Mouse (Mus musculus) megakaryocyte progenitor cell, adult 5-6 weeks (primary cell): ENCODE data around the gene Nup153. TPM values are rescaled to one million over a fixed set of nuclear protein-coding genes. Genes with fewer than 3 reads are reported as not detected.

Experiments
- ATAC-seq: replicated peaks from 2 replicates; pipeline ENCODE4 v1.8.0; 2016; ENCODE audit warnings: mild to moderate bottlenecking, moderate TSS enrichment, inconsistent platforms; ENCODE audit not compliant: poor library complexity
- total RNA-seq, 2 experiments: library from RNA; stranded (forward) in 1 of 2; stranded (reverse) in 1 of 2; fragments of 157-497, 149-512 nt in 1 of 2; fragments of 200-1000 nt in 1 of 2; gene quantifications; 2 replicates each; pipeline versions ENCODE4 v1.2.3 to v1.2.4; 2015 to 2017

Nup153 gene
- 96.9 and 126 TPM in 2 replicates for total RNA-seq (2015)
- 67.7 and 72.3 TPM in 2 replicates for total RNA-seq (2017)

DNA sequence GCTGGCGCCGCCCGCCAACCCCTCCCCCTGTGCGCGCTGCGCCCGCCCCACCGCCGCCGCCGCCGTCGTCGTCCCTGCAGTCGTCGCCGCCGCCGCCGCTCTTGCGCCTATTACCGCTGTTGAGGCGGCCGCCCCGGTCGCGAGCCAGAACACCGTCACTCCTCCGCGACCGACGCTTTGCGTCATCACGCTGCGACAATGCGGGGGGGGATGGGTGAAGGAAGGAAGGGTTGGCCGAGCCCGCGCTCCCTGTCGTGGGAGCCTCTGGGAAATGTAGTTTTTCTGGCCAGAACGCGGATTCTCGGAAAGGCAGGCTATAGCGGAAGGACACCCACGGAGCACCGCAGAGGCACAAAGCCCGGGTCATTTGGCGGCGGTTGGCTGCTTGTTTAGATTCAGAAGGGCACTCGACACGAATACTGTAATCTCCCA is at the start of gene Nup153:
TSS of gene Nup153 (minus strand) at position 104 of the 432 bp plus-strand sequence.
- ATAC-seq: peak; percentile 89

DNA sequence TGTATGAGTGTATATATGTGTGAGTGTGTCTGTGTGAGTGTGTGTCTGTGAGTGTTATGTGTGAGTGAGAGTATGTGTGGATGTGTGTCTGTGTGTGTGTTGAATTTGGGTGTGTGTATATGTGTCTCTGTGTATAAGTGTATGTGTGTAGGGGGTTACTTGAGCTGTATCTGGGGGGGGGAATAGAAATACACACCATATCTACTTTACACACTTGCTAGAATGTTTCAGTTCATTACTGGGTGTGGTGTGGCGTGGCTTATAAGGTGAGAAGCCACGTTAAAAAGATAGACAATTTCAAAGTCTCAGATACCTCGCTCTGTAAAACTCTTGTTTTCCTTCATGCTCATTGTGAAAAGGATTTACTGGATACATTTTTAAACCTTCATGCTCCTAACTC is 49.7 kb upstream of the Nup153 start:
- ATAC-seq: no peak

DNA sequence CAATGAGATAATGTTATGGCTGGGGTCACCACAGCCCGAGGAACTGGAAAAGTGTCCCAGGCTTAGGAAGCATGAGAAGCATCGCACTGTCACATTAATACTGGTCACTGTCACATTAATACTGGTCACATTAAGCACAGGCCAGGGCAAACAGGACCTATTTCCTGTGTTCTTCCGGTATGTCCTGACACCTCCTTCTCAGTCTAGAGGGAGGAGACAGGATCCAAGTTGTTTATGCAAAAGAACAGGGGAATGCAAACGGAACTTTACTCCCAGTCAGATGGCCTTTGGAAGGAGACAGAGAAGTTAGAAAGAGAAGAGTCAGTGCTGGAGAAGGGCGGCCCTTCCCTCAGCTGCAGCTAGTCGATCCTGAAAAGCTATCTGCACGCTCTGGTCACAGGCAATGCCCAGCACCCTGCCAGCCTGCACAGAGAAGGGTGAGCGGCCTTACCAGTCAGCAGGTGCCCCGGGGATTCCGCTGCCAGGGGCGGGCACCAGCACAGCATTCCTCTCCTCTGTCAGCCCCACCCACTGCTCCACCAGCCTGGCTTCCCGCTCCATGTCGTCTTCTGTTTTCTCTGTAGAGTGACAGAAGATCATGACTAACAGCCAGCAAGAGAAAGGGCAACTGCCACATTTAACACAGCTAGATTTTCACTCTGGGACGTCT is 49.0 kb upstream of the Nup153 start:
- ATAC-seq: no peak

DNA sequence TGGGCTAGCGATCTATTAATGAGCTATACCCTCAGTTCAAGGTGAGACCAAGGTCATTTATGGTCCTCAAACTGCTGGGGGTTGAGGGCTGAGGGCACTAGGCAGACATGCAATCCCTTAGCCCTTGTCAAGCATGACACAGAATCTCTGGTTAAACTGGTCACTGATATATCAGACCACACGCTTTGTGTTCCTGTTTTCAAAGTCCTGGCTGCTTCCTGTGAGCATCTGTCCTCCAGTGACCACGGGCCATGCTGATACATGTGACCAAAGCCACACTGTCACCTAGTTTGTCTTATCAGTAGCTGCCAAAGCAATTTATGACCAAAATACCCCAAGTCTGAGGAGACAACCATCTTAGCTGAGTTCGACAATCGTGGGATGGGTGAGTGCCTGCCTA is 47.3 kb upstream of the Nup153 start:
- peak; percentile 31; the same call in 1 of the 2 replicates for ATAC-seq

DNA sequence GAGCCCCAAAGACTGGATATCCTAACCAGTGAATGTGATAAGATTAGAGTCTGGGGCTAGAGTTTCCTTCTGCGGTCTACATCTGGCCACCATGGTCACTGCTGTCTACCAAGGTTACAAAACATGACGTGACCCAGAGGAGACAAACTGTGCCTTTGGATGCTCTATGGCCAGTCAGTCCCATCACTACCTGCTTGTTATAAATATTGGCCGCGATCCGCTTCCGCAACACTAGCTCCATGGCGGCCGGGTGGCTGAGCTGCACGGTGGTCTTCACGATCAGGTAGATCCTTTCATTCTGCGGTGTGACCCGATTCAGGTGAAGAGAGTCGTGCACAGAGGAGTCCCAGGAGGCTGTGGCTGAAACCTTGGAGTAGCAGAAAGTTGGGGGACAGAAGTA is 44.8 kb upstream of the Nup153 start:
- ATAC-seq: no peak

DNA sequence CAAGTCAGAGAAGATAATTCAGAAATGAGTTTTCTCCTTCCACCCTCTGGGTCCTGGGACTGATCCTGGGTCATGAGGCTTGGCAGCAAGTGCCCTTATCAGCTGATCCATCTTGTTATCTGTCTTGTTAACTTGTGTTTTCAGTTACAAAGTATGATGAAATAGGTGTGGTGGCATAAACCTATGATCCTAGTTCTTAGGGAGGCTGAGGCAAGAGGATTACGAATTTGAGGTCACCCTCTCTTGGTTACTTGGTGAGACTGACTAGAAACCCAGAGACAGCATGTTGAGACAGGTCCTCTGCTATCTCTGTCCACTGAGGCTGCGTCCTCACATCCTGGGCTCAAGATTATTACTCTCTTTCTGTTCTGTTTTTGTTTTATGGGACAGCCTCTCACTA is 37.6 kb upstream of the Nup153 start:
- ATAC-seq: peak; percentile 37; the same call in 1 of the 2 replicates

DNA sequence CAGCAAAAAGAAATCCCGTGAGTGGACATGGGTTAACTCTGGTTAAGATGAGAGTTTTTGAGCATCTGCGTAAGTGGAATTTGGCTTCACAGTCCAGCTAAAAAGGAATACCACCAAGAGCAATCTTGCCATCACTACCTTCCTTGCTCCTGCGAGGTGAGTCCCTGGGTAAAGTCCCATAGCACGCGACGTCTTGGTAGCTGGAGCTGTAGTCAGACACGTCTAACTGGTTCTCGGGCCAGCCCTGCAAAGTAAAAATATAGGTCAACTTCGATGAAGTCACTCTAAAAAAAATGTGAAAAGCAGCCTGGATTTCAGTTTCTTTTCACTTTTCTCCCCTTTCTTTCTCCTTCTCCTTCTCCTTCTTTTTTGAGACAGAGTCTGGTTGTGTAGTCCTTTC is 35.5 kb upstream of the Nup153 start:
- ATAC-seq: no peak

DNA sequence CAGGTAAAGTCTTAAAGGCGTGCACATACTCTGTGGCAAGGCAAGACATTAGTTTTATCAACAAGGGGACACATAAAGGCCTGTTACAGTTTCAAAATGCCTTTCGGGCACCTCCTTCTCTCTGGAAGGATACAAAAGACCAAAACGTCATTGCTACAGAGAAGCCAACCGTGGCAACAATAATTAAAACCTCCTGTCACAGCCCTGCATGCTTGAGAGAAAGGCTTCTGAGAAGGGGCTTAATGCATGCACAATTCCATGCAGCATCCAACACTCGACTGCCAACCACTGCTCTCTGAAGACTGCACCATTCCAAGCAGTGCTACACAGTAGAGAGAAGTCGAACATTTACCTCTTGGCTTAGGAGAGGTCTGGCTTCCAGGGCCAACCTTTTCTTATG is 33.2 kb upstream of the Nup153 start:
- no peak for ATAC-seq

DNA sequence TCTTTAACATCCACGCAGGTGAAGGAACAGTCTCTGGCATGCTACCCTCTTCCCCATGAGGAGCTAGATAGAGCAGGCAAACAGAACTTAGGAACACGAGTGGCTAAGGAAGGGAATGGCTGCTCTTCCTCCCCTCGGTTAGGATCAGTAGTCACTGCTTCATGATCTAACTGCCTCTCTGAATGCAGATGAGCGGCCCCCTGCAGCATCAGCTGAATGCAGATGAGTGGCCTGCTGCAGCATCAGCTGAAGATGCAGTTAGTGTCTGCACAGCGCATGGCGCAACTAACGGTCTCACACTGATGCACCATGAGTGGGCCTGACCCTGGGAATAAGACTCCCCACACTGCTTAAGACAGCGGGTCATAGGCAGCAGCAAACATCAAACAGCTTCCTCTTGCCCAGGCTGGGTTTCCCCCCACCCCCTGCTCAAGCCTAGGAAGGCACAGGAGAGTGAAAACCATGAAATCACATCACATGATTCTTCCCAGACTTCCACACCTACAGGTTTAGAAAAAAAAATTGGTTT is 31.6 kb upstream of the Nup153 start:
- ATAC-seq: no peak

DNA sequence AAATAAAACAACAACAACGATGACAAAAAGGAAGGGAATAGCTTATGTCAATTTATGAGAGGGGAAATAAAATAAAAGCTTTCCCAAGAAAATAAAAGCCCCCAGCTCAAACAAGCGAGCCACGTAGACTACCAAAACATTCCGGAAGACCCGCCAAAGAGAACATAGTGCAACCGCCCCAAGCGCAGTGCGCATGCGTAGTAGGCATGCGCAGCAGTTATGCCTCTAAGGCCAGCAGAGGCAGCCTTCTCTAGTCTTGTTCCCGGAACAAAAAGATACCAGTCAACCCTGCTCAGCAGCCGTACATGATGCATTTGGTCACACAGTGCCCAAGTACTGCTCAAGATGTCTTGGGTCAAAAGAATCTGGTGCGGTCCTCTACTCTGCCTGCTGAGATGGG is 30.9 kb upstream of the Nup153 start:
- no peak for ATAC-seq

DNA sequence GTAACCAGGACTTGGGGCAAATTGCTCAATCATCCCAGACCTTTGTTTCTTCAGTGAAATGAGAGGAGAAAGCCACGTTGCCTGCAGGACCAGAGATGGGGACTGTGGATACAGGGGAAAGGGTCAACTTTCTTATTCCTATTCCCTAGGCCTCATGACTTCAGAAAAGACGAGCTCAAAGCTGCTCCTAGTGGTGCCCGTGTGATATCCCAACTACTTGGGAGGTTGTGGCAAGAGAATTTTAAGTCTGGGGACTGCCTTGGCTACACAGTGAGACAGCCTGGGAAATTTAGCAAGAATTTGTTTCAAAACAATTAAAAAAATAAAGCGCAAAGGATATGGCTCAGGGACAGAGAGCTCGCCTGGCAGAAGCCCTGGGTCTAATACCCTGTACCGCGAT is 30.2 kb upstream of the Nup153 start:
- no peak for ATAC-seq

DNA sequence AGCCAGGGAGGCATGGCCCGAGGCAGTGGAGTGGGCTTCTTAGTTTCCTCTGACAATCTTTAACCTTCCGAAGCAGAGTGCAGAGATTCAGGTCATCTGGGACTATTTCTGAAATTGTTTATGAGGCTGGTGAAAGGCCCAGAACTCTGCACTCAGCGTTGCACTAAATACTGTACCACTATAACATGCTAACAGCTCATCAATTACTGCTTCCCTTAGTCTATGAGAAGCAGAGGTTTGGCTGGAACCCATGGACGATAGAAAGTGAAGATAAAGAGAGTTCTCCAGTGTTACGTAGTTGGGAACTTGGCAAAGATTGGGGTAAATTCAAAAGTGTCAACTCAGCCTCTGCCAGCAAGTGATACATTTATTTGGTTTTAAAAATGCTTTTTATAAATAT is 25.6 kb upstream of the Nup153 start:
- ATAC-seq: no peak

DNA sequence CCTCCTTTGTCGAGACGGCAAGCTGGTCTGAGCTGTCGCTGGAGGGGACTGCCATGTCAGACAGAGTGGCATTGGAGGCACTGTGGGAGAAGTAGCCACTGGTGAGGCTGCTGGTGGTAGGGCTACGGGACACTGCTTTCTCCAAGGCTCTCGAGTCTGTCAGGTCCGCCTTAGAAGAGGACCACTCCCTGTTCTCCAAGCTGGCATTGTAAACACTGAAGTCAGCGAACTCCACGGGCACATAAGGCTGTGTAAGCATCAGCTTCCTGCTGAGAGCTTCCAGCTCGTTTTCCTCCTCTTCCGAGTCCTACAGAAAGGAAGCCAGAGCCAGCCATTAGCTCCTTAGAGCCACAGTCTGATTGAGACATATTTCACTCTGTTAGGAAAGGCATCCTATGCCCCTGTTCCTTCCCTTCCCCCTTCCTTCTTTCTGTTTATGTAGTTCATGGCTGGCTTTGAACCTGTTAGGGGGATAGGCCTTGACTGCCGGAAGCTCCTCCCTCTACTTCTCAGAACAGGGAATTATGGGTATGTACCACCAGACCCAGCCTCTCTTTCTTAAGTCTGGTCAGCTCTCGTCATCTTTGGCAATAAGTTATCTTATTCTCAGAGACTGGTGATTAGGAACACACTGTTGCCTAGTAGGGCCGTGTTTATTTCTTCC is 25.0 kb upstream of the Nup153 start:
- ATAC-seq: no peak

DNA sequence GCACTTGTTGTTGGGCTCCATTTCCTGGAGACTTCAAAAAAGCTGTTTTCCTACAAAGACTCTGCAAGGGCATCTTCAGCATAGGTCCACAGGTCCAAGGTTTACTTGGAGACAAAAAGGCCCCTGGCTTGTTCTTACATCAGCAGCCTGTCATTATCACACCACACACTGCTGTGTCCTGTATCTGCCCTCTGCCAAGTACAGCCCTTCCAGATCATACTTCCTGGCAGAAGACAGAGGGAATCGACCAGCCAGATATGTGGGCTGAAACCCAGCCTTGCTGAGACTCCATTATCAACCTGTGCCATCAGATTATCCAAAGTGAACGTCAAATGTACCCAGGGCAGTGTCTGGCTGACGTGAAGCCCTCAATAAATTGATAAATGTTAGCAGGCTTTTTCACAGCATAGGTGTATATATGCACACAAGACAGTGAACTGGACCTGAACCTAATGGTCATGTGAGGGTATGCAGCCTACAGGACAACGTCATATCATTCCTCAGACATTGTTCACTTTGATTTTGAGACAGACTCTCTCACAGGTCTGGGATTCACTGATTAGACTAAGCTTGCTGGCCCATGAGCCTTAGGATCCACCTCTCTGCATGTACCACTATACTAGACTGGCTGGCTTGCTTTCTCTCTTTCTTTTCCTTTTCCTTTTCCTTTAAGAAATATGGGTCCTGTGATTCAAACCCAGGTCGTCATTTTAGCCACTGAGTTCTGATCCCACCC is 20.6 kb upstream of the Nup153 start:
- ATAC-seq: peak; percentile 93

DNA sequence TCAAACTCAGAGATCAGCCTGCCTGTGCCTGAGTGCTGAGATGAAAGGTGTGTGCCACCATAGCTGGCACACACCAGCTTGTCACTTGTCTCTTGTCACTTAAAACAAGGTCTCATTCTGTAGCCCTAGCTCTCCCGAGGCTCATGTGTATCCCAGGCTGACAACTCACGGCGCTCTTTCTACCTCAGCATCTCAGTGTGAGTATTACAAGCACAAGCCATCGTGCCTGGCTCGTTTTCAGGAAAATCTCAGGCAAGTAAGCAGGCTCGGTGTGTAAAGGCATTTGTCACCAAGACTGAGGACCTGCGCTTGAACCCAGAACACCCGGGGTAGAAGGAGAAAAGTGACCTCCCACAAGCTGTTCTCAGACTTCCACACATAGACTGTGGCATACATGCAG is 16.1 kb upstream of the Nup153 start:
- ATAC-seq: no peak

DNA sequence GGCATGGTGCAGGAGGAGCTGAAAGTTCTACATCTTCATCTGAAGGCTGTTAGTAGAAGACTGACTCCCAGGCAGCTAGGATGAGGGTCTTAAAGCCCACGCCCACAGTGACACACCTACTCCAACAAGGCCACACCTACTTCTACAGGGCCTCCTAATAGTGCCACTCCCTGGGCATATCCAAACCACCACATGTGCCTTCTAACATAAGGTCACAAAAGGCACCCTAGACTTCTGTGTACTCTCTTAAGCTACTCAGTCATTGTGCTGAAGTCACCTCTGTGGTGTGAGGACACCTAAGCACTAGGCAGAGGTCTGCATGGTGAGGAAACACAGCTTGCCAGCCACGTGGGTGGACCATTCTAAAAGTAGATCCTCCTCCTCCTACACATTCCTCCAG is 14.6 kb upstream of the Nup153 start:
- ATAC-seq: peak; percentile 77

DNA sequence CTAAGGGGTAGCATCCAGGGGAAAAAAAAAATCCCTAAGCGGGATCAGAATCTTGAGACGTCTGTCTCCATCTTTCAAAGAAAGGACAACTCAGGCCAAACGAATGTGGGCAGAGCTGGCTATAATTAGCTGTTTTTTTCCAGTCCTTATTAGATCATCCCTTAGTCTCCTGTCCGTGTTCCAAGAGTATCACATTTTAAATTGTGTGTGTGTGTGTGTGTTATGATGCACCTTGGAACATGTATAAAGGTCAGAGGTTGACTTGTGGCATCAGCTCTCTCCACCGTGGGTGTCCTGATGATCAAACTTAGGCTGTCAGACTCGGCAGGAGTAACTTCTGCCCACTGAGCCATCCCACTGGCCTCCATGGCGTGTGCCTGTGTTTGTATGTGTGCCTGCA is 11.7 kb upstream of the Nup153 start:
- ATAC-seq: no peak

DNA sequence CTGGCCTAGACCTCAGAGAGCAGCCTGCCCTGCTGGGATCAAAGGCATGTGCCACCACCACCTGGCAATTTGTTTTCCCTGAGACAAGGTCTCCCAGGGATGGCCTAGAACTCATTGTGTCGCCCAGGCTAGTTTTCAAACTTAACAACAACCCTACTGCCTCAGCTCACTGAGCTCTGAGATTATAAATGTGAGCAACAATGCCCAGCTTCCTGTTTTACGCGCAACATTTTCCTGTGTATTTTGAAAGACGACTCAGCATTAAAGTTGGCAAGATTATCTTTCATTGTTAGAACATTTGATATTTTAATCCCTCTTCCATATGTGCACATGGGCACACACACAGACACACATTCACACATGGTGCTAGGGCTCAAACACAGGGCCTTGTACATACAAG is 9.7 kb upstream of the Nup153 start:
- no peak for ATAC-seq

DNA sequence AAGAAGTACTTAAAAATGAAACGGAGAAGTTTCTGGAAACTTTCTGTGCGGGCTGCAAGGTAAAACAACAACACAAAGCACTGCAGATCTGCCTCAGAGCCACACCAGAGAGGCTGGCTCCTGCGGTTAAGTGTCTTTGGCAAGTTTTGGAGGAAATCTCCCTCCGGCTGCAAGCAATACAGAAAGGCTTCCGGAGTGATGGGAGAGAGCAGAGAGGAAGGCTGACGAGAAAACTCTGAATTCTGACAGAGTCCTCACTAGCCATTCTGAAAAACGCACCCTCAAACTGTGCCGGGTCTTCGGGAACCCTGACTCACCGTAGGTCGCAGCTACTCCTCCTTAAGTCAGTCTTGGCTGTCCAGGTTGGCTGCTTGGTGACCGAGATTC is 8.7 kb upstream of the Nup153 start:
- ATAC-seq: peak; percentile 38

DNA sequence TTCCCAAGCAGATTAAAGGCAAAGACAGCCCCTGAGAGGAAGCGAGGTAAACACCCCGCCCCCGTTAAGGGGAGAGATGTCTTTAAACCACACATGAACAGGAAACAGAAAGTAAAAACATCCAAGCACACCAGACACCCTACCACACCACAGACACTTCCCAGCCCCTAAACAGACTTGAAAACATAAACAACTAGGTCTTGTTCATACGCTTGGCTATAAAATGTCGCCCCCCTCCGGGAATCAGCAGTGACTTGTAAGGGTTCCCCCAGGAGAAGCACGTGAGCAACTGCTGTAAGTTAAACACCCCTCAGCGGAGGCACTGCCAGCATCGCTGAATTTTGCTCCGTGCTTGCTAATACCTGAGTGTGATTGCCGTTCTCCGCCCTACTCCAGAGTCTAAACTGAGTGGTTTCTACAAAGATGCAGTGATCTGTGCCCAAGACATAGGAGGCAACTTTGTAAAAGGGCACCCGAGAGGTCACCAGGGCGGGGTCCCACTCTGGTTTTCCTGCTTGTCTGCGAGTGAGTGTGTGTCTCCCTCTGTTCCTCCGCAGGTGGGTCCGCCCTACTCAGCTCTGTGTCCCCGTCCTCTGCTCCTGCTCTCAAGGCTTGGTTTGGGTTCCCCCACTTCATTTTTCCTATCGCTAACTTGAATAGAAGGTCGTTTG is 8.2 kb upstream of the Nup153 start:
- peak; percentile 68 for ATAC-seq

DNA sequence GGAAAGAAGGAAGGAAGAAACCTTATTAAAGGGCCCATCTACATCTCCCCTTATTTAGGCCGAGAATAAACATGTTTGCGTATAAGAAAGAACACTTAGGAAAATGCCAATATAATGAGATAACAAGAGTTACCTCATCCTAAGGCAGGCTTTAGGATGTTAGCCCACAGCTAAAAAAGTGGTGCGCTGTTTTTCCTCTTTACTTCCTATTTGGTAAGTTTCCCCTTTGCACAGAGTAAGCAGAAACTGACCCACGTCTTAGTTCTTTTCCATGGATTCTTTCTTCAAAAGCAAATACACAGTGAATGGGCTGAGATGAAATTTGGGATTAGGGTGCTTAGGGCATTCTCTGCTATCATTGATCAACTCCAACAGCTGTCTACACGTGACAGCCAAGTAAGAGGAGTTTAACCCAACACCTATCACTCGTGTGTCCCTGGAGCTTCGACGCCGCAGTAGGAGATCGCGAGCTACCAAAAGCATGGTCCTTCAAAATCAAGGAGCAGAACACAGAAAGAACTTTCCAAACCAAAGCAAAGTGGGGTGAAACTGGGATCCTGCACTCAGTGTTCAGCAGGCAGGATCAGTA is 7.6 kb upstream of the Nup153 start:
- peak; percentile 36 for ATAC-seq
